ENCODE assay signal across 8 mouse cellular contexts in genomic region chr3:121915191-121915590, GRCm38 (mm10). TPM values are rescaled to one million over a fixed set of nuclear protein-coding genes. Genes with fewer than 3 reads are reported as not detected.
A peak's percentile ranks its signal among the peaks of the same experiment; 100 is the strongest.
DNase-seq lines count a peak whose midpoint lies in the region; ATAC-seq and TF ChIP-seq lines count a peak whose summit lies in the region.

No protein-coding gene starts in this region.

- H3K4me3 ChIP-seq in embryonic facial prominence, embryonic 14.5 days (ENCODE audit: low read depth, low read length) = no peak overlapping the region
- no peak overlapping the region for H3K4me3 ChIP-seq in embryonic facial prominence, embryonic 10.5 days
- H3K4me3 ChIP-seq in heart, postnatal 0 days (ENCODE audit: low read depth, low read length) = no peak overlapping the region

- no peak overlapping the region for H3K9ac ChIP-seq in embryonic facial prominence, embryonic 14.5 days (ENCODE audit: low read depth, low read length)
- H3K9ac ChIP-seq in heart, postnatal 0 days (replicated peaks; ENCODE audit: low read depth, low read length) = no peak overlapping the region

- H3K4me1 ChIP-seq in embryonic facial prominence, embryonic 14.5 days (ENCODE audit: control insufficient read depth, insufficient read depth, low read length) = peaks cover 4% of the 10 kb centered on the region; the same call in 1 of the 2 replicates
- H3K4me1 ChIP-seq in embryonic facial prominence, embryonic 10.5 days = peaks cover 18% of the 10 kb centered on the region
- H3K4me1 ChIP-seq in heart, postnatal 0 days (ENCODE audit: control insufficient read depth, insufficient read depth) = no peaks in the 10 kb centered on the region

- H3K27ac ChIP-seq in embryonic facial prominence, embryonic 14.5 days (replicated peaks; ENCODE audit: low read depth, low read length) = peak overlapping the region; percentile 57; the same call in 1 of the 2 replicates
- H3K27ac ChIP-seq in embryonic facial prominence, embryonic 10.5 days (replicated peaks) = no peak overlapping the region
- peak overlapping the region; percentile 85 for H3K27ac ChIP-seq in heart, postnatal 0 days (ENCODE audit: low read depth)

- no peak for DNase-seq in embryonic facial prominence, embryonic 14.5 days (ENCODE audit: low spot score)
- no peak for DNase-seq in embryonic facial prominence, embryonic 10.5 days (ENCODE audit: low spot score)
- peak; percentile 66 for DNase-seq in adrenal gland, postnatal 14 days
- DNase-seq in heart, postnatal 0 days (ENCODE audit: low spot score) = peak; percentile 41
- DNase-seq in kidney, postnatal 36 days = peak; percentile 58 to 81
- no peak for DNase-seq in cerebellum, postnatal 4 days (ENCODE audit: low spot score in 2 of 2)
- no peak for DNase-seq in thymus, postnatal 25 days

- no peaks in the 10 kb centered on the region for H3K9me3 ChIP-seq in embryonic facial prominence, embryonic 14.5 days (ENCODE audit: control insufficient read depth, low read length)
- no peaks in the 10 kb centered on the region for H3K9me3 ChIP-seq in embryonic facial prominence, embryonic 10.5 days
- H3K9me3 ChIP-seq in heart, postnatal 0 days (replicated peaks; ENCODE audit: control insufficient read depth, low read length) = no peaks in the 10 kb centered on the region

- H3K4me2 ChIP-seq in embryonic facial prominence, embryonic 14.5 days (ENCODE audit: low read depth, low read length) = no peak overlapping the region
- no peak overlapping the region for H3K4me2 ChIP-seq in heart, postnatal 0 days (ENCODE audit: low read depth, low read length)

- no peak for ATAC-seq in embryonic facial prominence, embryonic 14.5 days (ENCODE audit: low read depth)
- ATAC-seq in heart, postnatal 0 days (ENCODE audit: insufficient read depth, low read depth) = peak; percentile 63; the same call in 1 of the 2 replicates
- ATAC-seq in erythroblast, adult 5-6 weeks (replicated peaks; ENCODE audit: low FRiP score, poor library complexity, severe bottlenecking) = no peak

- H3K27me3 ChIP-seq in embryonic facial prominence, embryonic 14.5 days (replicated peaks; ENCODE audit: control insufficient read depth, insufficient read depth, low read length) = no peaks in the 10 kb centered on the region
- no peaks in the 10 kb centered on the region for H3K27me3 ChIP-seq in embryonic facial prominence, embryonic 10.5 days (replicated peaks; ENCODE audit: low read depth, poor library complexity, severe bottlenecking)
- no peaks in the 10 kb centered on the region for H3K27me3 ChIP-seq in heart, postnatal 0 days (ENCODE audit: control insufficient read depth, insufficient read depth, low read length)

- no peaks in the 10 kb centered on the region for H3K36me3 ChIP-seq in embryonic facial prominence, embryonic 14.5 days (ENCODE audit: control insufficient read depth, insufficient read depth, low read length)
- H3K36me3 ChIP-seq in embryonic facial prominence, embryonic 10.5 days (replicated peaks) = no peaks in the 10 kb centered on the region
- no peaks in the 10 kb centered on the region for H3K36me3 ChIP-seq in heart, postnatal 0 days (replicated peaks; ENCODE audit: control insufficient read depth, insufficient read depth, low read length)

- WGBS in embryonic facial prominence, embryonic 14.5 days = 76% methylated on average over 6 of the region's 6 CpGs
- 85% methylated on average over 6 of the region's 6 CpGs for WGBS in embryonic facial prominence, embryonic 10.5 days
- WGBS in heart, postnatal 0 days = 65% methylated on average over 6 of the region's 6 CpGs

- TF ChIP-seq EP300 in heart, postnatal 0 days (IDR thresholded peaks at IDR 0.05; ENCODE audit: low read depth) = peak; percentile 70

- no peak for TF ChIP-seq CTCF in heart, postnatal 0 days (IDR thresholded peaks at IDR 0.05; ENCODE audit: low read depth)

RNA-seq across cellular contexts. Expression of gene Arhgap29, which starts 37.1 kb away (rescaled TPM):
- polyA plus RNA-seq in embryonic facial prominence, embryonic 14.5 days (2014; fragmentation: Nextera tagmentation; extraction: Ambion mirVana) = 75.2 and 82.0 TPM in 2 replicates
- 40.9 and 46.9 TPM in 2 replicates for polyA plus RNA-seq in embryonic facial prominence, embryonic 10.5 days (2016; fragmentation: Nextera tagmentation; extraction: Ambion mirVana)
- 82.6 and 83.4 TPM in 2 replicates for total RNA-seq in adrenal gland, postnatal 14 days (2021)
- 79.4 and 80.9 TPM in 2 replicates for total RNA-seq in heart, postnatal 0 days (2014; rRNA removed; ENCODE audit: low replicate concordance)
- 28.5 and 29.5 TPM in 2 replicates for polyA plus RNA-seq in heart, postnatal 0 days (2015; fragmentation: Nextera tagmentation; extraction: Ambion mirVana)
- 0.19 TPM in 1 of 2 replicates, not detected in the other for total RNA-seq in erythroblast, adult 5-6 weeks (2015; ENCODE audit: low replicate concordance)
- 0.51 TPM in 1 of 2 replicates, not detected in the other for total RNA-seq in erythroblast, adult 5-6 weeks (2017; ENCODE audit: low replicate concordance)

Comparison
In these comparisons a context has a peak if more than half of its experiments do, and no peak if none do; other contexts are left out.
1. DNase-seq: peak in adrenal gland, postnatal 14 days (single experiment), heart, postnatal 0 days (single experiment) and kidney, postnatal 36 days (2 of 2); none in embryonic facial prominence, embryonic 14.5 days (single experiment), embryonic facial prominence, embryonic 10.5 days (single experiment), cerebellum, postnatal 4 days (0 of 2) and thymus, postnatal 25 days (single experiment).
2. RNA of gene Arhgap29, which starts 37.1 kb away (total RNA-seq): 82.6 to 83.4 TPM in adrenal gland, postnatal 14 days and 79.4 to 80.9 TPM in heart, postnatal 0 days; 0.19 to 0.51 TPM in erythroblast, adult 5-6 weeks; every median in the first group is over 10 times any median in the second.